Mouse (Mus musculus) right cerebral cortex, postnatal 25 days (tissue): ENCODE data around the gene Grin3b.

ENCODE experiments used
- DNase-seq: peaks from one replicate; pipeline ENCODE4 v3.0.0; 2022

Gene Grin3b

GRCm38 (mm10) chr10:80018739-80019297 is 48.3 kb downstream of the Grin3b start:
- no peak for DNase-seq

GRCm38 (mm10) chr10:80019471-80020131 is 49.1 kb downstream of the Grin3b start:
- no peak for DNase-seq

- DNase-seq = no peak
These were observed 49.7 kb downstream of the Grin3b start for GRCm38 (mm10) chr10:80020191-80020590.

- DNase-seq = no peak
These were observed 50.2 kb downstream of the Grin3b start for GRCm38 (mm10) chr10:80020603-80021319.

- DNase-seq = no peak
These were observed 50.8 kb downstream of the Grin3b start for GRCm38 (mm10) chr10:80021320-80021641.

- DNase-seq = no peak
These were observed 51.6 kb downstream of the Grin3b start for GRCm38 (mm10) chr10:80022164-80022563.

GRCm38 (mm10) chr10:80022806-80023205 is 52.3 kb downstream of the Grin3b start:
- DNase-seq = no peak

GRCm38 (mm10) chr10:80023758-80024157 is 53.2 kb downstream of the Grin3b start:
- DNase-seq = no peak

GRCm38 (mm10) chr10:80024229-80025043 is 53.9 kb downstream of the Grin3b start:
- no peak for DNase-seq

- no peak for DNase-seq
These were observed 54.5 kb downstream of the Grin3b start for GRCm38 (mm10) chr10:80025044-80025347.

GRCm38 (mm10) chr10:80025463-80025862 is 54.9 kb downstream of the Grin3b start:
- DNase-seq = no peak

GRCm38 (mm10) chr10:80025889-80026288 is 55.4 kb downstream of the Grin3b start:
- DNase-seq = no peak
